Mouse (Mus musculus): ENCODE results near the gene Hp1bp3.
A peak's percentile ranks its signal among the peaks of the same experiment; 100 is the strongest.

Hp1bp3 gene

DNA sequence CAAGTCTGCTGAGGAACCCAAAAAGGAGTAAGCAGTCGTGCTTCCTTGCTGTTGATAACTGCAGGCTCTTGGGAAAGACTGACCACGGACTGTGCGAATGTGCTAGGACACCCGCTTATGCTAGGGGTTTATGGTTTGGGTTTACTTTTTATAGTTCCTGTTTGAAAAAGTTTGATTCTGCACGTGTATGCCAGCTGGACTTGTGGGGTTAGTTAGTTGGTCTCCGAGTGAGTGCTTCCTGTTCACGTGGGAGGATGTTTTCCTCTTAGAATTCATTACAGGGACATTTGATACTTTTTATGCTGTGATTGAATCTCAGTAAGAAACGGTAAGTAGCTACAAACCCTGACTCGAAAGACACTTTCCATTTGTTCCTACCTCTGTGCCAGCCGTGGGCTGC lies 7.5 kb downstream of the Hp1bp3 start:
- no peak for DNase-seq

DNA sequence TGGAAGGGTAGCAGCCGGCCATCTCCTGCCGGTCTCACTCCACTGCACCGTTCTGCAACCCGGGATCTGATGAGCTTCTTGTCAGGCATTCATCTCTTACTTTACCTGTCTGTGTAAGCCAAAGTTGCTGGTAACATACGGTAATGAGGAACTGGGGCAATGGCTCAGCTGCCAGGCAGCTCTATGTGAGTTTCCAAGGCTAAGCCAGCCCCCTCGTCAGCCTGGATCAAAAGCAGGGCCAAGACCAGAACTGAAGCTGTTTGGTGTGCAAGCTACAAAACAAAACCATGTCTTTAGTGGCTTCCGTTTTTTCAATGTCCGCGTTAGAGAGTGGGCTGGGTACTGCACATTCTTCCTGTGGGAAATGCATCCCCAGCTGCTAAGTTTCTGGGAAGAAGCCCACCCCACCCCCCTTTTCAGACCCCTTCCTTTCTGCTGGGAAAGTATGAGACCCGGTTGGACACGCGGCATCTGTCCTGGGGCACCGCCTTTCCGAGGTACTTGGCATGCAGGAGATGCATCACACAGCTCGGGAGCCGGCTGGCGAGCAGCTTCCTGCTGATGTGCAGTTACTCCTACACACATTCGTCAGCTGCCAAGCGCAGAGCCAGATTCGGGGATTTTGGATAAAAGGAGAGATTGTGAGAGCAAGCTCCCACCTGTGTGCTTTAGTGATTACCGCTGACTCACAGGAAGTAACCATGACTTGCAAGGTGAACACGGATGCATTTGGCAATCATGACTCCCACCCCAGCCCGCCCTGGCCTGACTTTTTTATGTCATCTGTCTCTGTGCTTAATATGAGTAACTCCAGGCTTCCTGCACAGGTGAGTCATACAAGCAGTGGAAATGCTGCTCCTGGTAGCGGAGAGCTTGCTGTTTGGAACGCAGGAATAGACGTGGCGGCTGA lies 30.9 kb downstream of the Hp1bp3 start:
- peak; percentile 87 for DNase-seq

DNA sequence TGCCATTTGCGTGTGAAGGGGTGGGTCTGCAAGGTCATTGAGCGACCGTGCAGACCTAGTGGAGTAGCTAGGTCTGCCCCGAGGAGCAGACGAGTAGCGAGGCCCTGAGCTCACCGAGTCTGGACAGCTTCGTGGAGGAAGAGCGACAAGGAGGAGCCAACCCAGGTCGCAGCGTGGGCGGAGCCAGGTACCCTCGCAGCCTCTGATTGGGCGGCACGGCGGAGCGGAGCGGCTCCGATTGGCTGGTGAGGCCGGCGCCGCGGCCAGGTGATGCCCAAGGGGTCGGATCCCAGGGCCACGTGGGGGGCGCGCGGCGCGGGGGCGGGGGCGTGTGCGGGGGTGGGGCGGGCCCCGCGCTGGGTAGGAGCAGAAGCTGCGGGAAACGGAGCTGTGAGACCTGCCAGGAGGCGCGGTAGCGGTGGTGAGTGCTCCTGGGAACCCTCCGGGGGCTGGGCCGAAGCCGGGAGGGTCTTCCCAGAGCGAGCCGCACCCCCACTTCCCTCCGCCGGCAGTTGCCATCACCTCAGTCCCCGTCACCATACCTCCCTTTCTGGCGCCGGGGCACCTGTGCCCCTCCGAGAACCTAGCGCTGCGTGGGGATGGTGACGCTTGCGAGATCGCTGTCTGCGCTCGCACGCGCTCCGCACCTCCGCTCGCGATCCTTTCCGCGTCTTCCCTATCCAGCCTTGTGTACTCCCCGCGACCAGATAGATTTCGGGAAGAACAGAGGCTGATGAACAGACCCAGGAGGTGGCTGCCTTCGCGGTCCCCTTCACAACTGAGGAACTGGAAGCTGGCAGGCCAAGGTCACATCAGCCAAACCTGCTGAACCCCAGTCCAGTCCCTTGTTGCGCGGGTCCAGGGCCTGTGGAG lies 34.2 kb downstream of the Hp1bp3 start, which contains the start of the genes Sh2d5 and Kif17:
Sh2d5 (plus strand) TSS at position 316 of the 873 bp plus-strand sequence.
Kif17 (plus strand) TSS at position 348 of the 873 bp plus-strand sequence.
- DNase-seq, result peak; percentile 90

DNA sequence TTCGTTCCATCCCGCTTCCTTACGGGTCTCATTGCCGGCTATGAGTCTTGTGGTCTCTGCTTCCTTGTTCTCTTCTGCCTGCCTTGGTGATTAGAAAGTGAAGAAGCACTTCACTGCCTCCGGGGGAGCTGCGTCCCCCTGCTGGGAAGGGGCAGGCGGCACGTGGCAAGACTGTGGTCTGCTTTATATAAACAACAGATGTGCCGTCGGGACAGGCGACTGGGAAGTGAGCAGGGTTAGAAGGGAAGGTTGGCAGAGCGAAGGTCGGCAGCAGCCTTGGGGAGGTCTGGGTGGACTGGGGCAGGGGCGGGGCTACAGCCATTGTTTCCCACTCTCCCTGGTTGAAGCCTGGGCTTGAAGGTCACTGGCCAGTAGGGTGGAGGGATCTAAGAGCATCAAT lies 35.7 kb downstream of the Hp1bp3 start:
- DNase-seq, result peak; percentile 41

DNA sequence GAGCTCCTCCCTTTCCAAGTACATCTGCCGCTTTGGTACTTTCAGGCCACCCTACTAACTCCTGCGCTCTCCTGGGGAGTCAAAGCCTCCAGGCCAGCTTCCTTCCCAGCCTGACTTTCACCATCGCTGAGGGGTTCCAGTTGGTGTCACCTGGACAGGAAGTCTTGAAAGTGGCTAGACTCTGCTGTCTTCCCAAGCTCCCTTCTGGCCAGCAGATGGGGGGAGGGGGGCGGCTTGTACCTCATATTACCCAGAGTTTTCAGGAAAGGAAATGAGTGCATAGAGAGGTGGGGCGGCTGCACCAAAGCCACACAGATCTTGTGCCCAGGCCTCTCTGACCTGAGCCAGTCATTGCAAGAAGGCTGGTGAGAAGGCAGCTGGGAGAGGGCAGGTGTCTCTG lies 36.1 kb downstream of the Hp1bp3 start:
- DNase-seq, result no peak

DNA sequence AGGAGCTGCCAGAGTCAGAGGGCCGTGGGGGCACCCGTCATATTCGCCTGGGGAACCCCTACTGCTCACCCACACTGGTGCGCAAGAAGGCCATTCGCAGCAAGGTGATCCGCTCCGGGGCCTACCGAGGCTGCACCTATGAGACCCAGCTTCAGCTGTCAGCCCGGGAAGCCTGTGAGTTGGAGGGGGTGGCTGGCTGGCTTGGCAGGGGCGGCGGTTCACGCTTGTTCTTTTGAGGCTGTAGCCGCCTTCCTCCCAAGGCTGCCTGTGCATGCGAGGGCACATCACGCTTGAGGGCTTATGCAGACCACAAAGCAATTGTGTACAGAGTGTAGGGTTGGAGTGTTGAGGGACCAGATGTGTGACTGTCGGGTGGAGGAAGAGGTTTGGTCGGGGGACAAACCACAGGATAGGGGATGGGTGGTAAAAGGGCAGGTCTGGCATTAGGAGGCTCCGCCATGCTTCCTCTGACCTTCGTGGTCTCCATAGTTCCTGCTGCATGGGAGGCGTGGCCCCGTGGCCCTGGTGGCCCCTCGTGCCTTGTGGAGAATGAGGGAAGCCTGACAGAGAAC lies 41.1 kb downstream of the Hp1bp3 start:
- no peak for DNase-seq

DNA sequence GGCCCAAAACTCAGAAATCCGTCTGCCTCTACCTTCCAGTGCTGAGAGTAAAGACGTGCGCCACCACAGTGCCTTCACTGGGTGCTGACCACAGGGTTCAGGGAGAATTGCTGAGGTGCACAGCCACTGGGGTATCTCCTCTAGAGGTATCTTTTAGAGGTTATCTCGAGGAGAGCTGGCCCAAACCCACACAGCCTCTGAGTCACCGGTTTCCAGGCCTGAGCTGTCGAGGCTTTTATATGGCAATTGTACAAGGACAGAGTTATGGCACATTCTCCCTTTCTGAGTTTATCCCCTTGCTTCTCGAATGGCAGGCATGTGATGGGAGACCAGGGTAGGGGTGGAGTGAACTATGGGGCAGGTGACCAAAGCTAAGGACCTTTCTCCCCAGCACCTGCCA lies 42.6 kb downstream of the Hp1bp3 start:
- DNase-seq, result no peak

DNA sequence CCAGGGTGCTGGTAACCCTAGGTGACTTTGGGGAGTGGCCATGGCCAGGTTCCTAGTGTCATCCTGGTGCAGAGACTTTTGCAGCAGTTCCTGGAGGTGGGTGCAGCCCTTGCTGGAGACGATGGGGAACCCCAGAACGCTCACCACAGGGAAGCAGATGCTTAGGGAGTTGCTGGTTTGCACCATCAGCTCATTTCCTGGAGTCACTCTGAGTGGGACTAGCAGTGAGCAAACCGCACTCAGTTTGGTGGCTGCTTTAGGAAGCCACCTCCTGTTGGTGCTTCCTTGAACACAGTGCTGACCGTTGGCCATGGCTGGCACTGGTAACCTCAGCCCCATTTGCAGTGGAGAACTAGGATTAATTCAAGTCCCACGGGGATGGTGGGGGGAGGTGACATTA lies 43.4 kb downstream of the Hp1bp3 start:
- DNase-seq, result no peak

DNA sequence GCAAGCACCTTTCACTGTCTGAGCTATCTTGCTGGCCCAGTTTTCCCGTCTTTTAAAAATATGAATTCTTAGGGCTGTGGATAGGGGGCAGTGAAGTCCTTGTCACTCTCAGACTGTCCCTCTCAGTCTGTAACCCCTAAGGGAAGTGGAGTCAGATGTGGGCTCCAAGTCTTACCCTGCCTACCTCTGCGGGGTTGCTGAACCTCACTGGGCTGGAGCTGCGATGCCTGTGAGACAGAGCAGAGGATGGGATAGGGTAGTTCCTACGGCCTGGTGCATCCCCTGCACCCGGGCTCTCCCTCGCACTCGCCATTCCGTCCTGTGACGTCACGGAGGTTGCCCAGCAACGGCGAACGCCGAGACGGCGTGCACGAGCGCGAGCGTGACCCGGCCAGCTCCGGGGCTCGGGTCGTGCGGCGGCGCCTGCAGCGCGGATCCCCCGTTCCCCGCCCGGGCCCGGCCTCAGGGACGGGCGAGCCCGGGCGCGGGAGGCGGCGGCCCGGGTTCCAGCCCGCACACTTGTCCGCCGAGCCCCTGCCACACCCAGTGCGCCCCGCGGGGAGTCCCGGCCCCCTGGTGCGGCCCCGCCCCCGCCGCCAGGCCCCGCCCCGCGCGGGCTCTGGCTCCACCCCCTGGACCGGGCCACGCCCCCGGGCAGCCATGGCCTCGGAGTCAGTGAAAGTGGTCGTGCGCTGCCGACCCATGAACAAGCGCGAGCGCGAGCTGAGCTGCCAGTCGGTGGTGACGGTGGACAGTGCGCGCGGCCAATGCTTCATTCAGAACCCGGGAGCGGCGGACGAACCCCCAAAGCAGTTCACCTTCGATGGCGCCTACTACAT lies 46.0 kb downstream of the Hp1bp3 start:
- peak; percentile 93 for DNase-seq

DNA sequence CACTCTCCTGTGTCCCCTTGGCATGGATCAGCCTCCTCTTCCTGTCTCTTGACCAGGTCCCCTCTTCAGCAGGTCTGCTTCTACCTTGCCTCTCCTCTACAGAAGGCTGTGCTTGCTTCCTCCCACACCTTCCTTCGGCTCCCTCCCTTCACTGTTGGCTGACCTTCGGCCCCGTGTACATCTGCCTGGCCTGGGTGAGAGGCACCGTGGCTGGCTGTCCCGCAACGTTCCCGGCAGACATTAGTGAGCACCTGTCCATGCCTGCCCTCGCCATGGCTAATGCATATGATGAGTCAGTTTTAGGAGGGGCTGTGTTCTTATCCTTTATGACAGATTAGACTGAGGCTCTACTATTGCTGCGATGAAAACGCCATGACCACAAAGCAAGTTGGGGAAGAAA lies 51.8 kb downstream of the Hp1bp3 start:
- no peak for DNase-seq

DNA sequence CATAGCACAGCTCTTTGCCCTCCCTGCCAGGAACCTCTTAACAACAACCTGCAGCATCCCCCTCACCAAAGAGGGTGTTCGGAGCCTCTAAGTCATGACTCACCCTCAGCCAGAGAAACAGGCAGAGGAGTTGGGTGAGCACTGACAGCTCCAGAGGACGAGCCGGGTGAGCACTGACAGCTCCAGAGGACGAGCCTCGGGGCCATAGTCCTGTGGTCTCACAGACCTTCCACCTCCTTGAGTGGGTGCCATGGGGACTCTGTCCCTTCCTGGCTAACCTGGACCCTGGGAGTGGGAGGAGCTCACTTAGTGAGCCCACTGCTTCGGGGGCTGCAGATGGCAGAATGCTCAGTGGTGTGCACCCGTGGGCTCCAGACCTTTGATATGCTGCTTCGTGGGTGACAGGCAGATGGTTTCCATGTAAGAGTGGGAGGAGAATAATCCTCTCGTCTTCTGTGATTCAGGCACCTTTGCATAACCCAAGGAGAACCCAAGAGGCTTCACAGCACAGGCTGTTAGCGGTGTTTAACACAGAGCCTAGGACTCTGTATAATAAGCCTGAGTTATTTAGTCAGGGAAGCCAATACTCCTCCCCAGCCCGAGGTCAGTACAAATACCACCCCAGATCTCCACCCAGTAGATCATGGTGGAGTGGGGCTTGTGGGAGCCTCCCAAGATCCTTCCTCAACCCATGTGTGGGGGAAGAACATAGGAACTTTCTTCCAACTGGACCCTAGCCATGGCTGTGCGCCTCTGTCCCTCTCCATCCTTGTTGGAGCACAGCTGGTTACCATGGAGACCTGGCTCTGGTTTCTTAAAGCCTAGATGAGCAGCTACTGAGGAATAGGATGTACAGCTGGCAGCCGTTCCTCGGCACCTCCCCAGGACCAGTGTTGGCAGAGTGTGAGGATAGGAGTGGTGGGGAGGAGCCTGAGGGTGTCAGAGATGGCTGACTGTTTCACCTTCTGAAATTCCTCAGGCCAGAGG lies 56.2 kb downstream of the Hp1bp3 start:
- peak; percentile 56 for DNase-seq

DNA sequence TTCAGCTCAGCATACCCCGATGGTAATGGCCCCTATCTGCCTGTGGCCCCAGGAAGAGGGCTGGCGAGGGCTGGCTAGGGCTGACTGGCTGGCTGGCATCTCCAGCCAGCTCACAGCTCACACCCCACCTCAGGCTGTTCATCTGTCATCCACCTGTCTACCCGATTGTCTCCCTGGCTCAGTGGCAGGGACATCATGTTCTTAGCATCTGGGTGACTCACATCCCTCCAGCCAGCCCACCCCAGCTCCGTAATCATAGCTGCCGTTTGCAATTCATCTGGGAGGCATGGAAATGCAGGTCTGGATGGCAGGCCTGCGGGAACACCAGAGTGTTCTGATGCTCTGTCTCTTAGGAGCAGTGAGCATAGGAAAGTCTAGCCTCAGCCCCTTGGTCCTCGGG lies 62.2 kb downstream of the Hp1bp3 start:
- DNase-seq, result peak; percentile 31

DNA sequence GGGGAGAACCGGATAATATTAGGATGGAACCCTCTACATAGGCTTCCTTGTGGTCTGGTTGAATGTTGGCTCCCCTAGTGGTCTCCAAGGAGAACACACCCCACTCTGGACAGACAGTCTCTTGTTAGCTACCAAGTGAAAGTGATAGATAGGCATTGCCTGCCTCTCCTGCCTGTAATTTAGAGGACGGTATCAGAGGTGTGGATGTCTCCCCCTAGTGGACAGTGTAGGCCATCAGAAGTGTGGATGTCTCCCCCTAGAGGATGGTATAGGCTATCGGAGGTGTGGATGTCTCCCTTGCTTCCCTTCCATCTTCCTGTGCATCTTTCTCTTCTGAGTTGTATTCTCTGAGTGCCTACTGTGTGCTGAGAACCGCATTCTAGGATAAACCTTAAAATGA lies 66.7 kb downstream of the Hp1bp3 start:
- DNase-seq, result peak; percentile 36

DNA sequence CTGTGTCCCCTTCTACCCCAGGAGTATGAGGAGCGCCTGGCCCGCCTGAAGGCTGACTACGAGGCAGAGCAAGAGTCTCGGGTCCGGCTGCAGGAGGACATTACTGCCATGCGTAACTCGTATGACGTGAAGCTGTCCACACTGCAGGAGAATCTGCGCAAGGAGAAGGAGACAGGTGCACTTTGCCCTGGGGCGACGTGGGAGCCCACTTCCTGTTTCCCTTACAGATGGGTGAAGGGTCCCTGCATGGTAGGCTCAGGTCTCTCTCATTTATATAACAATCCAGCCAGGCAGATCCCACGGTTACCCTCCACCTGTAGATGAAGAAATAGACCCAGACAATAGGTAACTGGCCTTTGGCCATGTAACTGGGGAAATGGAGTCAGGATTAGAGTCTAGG lies 70.3 kb downstream of the Hp1bp3 start:
- no peak for DNase-seq

DNA sequence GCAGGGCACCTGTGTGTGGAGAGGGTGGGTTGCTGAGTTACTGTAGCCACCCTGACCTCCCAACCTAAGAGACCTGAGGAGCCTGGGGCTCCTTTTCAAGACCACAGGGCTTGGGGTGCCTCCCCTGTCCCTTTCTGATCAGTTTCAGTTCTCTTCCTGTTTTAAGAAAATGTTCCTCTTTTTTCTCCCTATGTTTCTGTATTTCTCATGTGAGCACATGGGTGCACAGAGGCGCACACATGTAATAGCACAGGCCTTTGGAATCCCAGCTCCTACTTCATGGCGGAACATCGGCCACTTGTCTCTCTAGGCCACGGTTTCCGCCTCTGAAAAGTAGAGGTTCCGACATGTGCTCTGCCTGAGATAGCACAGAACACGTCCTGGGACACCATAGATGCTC lies 72.6 kb downstream of the Hp1bp3 start:
- no peak for DNase-seq

DNA sequence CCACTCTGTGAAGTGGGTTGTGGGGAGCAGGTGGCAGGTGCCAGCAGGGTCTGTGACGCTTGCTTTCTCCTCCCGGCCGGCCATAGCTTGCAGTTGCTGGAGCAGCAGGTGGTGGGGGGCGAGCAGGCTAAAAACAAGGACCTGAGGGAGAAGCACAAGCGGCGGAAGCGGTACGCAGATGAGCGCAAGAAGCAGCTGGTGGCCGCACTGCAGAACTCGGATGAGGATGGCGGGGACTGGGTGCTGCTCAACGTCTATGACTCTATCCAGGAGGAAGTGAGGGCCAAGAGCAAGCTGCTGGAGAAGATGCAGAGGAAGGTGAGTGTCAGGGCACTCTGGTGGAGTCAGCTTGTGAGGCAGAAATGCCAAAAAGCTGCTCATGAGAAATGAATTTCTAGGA lies 75.9 kb downstream of the Hp1bp3 start:
- no peak for DNase-seq

DNA sequence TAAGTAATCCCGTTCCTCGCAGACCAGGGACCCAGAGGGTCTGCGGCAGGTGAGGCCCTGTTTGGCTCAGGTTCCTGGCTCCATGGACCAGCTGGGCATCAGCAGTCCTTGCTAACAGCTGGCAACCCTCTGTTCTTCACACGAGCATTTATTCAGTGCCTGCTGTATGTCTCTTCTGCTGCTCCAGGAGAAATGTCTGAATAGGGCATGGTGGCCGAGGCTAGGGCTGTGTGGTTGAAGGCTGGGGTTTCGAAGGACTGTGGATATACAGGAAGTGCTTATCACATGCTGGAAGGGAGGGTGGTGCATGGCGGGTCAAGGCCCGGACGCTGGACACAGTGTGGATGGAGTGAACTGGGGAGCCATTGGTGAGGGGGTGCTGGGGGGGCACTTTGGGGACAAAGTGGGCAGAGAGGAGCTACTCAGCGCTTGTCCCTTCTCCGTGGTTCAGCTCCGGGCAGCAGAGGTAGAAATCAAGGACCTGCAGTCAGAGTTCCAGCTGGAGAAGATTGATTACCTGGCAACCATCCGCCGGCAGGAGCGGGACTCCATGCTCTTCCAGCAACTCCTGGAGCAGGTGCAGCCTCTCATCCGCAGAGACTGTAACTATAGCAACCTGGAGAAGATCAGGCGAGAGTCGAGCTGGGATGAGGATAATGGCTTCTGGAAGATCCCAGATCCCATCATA lies 77.3 kb downstream of the Hp1bp3 start:
- DNase-seq, result no peak

DNA sequence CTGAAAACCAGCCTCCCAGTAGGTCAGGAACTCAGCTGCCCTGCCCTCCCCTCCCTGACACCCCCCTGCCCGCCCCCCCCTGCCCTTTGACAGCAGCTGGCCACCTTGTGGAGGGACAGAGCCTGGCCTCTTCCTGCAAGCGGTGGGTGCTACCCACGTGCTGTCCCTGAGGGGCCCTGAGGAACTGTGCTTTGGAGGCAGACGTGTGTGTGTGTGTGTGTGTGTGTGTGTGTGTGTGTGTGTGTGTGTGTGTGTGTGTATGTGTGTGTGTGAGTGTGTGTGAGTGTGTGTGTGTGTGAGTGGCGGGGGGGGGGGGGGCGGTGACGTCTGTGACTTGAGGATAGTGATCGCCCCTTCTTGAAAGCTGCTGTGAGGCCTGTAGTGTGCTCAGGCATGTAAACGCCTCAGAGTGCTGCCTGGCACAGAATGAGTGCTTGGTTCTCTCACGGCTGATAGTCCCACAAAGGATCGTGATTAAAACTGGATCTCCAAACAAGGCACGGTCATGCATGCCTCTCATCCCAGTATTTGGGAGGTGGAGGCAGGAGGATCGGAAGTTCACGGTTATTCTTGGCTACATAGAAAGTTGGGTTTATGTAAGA lies 78.0 kb downstream of the Hp1bp3 start:
- no peak for DNase-seq

Measured in right cerebral cortex, postnatal 25 days (tissue).